Mouse (Mus musculus) left cerebral cortex, postnatal 10 days (tissue): ENCODE measurements around the gene Efnb2. TPM values are rescaled to one million over a fixed set of nuclear protein-coding genes. Genes with fewer than 3 reads are reported as not detected.

Source experiments
- DNase-seq, 2 experiments: peaks; one replicate each; pipeline ENCODE4 v3.0.0; 2021 to 2022; ENCODE audit warnings: low spot score in 2 of 2, mixed read lengths in 1 of 2; ENCODE audit errors: extremely low spot score in 1 of 2
- intact Hi-C: fragments of 180-260 bp; cut with DNase I; formaldehyde crosslinking; loops from one replicate; pipeline ENCODE4 v1.15.1; 2025
- total RNA-seq, 2 experiments: library from RNA; stranded (reverse); gene quantifications; 2 replicates each; pipeline ENCODE4 v1.2.3; 2021

Gene Efnb2
- total RNA-seq, 2 experiments from 2014 or later = 85.8 to 98.4 TPM

GRCm38 (mm10) chr8:8622476-8622875, 38.6 kb downstream of the Efnb2 start:
- no peak for DNase-seq
- intact Hi-C loops = no loop called here

DNA sequence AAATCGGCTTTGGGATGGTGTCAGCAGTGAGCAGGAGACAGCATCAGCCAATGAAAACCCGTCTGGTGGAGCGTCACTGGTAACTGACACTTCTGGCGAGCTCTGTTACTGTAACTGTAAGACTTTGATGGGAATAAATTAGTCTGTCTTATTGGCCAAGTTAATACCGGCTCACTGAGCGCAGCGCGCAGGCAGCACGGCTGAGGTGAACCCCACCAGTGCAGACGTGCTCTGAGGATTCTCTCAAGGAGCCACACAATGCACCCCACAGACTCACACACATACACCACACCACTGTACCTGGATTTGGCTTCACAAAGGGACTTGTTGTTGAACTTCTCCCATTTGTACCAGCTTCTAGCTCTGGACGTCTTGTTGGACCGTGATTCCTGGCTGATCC, 39.0 kb downstream of the Efnb2 start:
- DNase-seq = no peak
- intact Hi-C loops = no loop called here

GRCm38 (mm10) chr8:8621236-8621917, 39.7 kb downstream of the Efnb2 start:
- intact Hi-C loops = no loop called here
- DNase-seq = peak in 1 of 2 experiments; percentile 37

GRCm38 (mm10) chr8:8620536-8620935, 40.5 kb downstream of the Efnb2 start:
- intact Hi-C loops = no loop called here
- peak in 1 of 2 experiments; percentile 63 for DNase-seq

- no peak for DNase-seq
- intact Hi-C loops = no loop called here
Measured at GRCm38 (mm10) chr8:8619221-8620194, 41.5 kb downstream of the Efnb2 start.

DNA sequence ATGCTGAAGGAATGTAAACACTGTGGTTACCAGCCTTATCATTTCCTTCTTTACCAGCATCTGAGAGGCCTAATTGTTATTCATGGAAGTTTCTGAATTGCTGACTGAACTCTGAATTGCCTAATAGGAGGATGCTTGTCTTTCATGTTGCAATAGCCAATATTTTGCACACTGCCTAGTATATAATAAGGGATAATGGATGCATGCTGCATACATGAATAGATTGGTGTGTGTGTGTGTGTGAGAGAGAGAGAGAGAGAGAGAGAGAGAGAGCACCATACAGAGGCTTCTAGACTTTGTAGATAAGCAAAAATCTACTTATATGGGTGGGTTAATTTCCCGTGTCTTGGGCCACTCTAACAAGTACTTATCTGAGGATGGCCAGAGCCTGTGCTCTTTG, 47.2 kb downstream of the Efnb2 start:
- DNase-seq = no peak
- intact Hi-C loops = no loop called here

DNA sequence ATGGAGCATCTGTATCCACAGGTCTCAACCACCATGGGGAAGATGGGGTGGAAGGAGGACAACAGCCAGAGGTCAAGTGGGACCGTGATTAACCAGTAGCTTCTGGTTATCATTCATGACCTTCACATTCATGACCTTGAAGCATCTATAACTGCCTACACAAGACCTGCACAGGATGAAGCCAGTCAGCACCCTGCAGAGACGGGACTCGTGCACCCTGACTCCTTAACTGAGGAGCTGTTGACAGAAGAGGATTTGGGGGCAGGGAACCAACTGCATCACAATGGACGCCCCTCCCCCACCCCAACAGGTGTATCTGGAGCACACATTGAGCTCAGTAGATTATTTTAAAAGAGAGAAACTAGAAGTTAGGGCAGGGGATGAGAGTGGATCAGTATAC, 49.1 kb downstream of the Efnb2 start:
- intact Hi-C loops = no loop called here
- DNase-seq = no peak

DNA sequence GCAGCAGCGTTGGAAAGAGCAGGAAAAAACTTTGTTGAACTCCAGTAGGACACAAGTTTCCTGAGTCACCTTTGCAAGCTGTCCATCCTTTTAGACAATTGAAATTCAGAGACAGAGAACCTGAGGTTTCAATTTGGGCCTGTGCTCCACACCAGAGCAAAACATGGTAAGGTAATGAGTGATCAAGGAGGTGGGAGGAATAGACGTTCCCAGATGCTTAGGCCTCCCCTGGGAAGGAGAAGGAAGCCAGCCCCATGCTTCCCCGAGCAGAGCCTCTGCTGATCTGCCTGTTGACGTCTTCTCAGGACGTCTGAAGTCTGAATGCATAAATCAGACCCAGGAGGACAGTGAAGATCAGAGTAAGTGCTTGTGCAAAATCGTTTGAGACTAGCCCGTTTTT, 51.3 kb downstream of the Efnb2 start:
- intact Hi-C loops = no loop called here
- DNase-seq = no peak

- intact Hi-C loops = no loop called here
- DNase-seq = peak in 1 of 2 experiments; percentile 43
Measured at GRCm38 (mm10) chr8:8609141-8609540, 51.9 kb downstream of the Efnb2 start.

GRCm38 (mm10) chr8:8605621-8606020, 55.4 kb downstream of the Efnb2 start:
- intact Hi-C loops = no loop called here
- DNase-seq = no peak

DNA sequence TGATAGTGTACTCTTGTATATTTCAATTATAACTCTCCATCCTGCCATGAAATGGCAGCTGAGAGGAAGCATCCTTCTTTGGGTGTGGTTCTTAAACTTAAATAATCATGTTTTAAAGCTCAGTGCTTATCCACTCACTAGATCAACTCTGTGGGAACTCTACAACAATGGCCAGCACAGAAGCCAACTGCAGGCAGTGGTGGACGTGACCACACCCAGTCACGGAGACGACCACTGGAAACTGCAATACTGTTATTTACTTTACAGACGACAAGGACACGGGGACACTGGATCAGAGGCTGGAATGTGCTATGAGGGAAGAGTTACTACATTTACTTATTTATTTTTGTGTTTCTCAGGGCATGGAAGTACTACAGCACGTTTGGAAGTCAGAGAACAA, 57.2 kb downstream of the Efnb2 start:
- intact Hi-C loops = no loop called here

DNA sequence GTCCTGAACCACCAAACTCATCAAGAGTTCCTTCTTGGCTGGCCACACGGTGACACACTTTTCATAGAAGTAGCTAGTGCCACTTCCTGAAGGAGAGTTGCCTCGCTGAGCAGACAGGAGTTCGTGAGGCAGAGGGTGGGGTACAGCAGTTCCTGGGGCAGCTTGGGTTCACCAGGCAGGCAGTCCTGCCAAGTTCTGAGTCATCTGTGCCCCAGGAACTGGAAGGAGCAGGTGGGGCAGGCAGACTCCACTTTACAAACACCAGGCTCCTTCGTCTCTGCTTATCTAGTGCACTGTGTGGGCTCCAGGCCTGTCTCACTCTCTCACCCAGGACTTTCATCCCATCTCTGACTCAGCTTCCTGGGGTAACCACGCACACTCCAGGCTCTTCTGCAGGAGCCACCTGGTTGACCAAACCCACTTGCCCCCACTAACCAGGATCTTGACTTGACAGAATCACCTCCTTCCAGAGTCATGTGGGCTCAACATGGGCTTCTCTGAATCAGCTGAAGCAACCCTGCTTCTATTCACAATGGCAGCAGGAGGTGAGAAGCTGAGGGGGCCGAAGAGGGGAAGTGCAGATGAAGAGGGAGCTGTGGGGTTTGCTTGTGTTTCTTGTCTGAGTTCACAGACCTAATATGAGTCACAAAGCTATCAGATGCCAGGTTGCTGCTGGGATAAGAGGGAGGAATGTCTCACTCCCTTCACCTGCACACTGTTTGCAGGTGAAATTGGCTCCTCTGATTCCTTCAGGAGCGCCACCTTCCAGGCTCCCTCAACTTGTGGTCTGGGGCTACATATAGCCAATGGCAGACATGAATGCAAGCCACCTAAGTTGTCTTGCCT, 58.2 kb downstream of the Efnb2 start:
- intact Hi-C loops = no loop called here
- no peak for DNase-seq

More for the DNA sequence above, 57.2 kb downstream of the Efnb2 start:
- no peak for DNase-seq

GRCm38 (mm10) chr8:8599931-8600330, 61.1 kb downstream of the Efnb2 start:
- no peak for DNase-seq
- intact Hi-C loops = no loop called here

DNA sequence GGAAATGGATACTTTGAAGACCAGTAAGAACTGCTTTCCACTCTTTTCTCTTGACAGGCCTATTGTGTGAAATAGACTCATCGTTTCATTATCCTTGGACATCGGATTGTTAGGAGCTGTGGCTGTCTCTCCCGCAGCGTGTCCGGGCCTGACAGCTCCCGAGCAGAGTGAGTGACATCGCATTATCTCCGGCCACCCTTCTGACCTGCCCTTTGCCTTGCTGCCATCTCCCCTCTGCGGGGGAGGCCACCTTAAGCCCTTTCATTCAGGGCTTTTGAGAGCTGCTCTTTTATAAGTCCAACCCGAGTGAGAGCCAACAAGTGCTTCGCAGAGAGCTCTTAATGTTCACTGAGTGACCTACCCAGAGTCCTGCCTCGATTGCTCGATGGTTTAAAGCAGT, 63.6 kb downstream of the Efnb2 start:
- intact Hi-C loops = no loop called here
- DNase-seq = no peak

GRCm38 (mm10) chr8:8595831-8596611, 65.0 kb downstream of the Efnb2 start:
- no peak for DNase-seq
- intact Hi-C loops = no loop called here

- intact Hi-C loops = no loop called here
- no peak for DNase-seq
Measured at GRCm38 (mm10) chr8:8593812-8594211, 67.2 kb downstream of the Efnb2 start.

DNA sequence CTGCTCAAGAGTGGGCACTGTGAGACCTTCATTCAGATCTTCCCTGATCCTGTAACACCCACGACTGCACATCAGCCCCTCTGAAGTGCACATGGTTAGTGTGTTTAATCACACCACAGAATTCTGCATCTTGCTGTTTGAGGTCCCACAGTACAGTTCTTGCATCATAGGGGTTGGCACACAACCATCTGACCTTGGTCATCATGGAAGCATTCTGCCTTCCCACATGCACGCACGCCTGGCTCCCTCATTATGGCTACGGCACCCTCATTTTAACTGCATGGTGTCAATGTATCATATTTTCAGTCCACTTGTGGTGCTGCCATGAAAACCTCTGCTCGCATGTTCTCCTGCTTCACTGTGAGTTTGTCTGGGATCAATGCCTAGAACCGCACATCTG, 67.7 kb downstream of the Efnb2 start:
- no peak for DNase-seq

DNA sequence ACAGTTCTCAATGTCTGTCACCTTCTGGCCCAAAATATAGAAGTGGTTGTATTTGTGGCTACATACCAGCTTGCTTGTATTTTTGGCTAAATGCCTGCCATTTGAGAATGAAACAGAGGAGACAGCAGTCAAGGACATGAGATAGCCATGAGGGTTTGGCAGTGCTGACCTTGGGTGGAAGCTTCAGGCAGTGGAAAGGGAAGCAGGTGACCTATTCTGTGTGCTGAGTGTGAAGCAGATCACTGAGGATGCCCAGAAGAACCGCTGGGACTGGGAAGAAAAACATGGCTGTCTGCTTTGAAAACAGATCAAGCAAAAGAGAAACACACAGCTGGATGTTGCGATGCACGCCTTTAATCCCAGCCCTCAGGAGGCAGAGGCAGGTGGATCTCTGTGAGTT, 68.7 kb downstream of the Efnb2 start:
- intact Hi-C loops = no loop called here
- no peak for DNase-seq

More for the DNA sequence above, 67.7 kb downstream of the Efnb2 start:
- intact Hi-C loops = no loop called here
